Mouse (Mus musculus): ENCODE measurements at regions not wholly inside any gene's neighbourhood (a gene's known extent, or its start where the extent isn't known, plus 50 kb on each side); places are given as distances from the start of the nearest gene placed in this dataset.
"Not testable (repeated sequence)": the region's sequence is repeated elsewhere in the genome, so short reads cannot be mapped to it uniquely, and the experiment has no call there.

GRCm38 (mm10) chr15:34027111-34027510 is 330.6 kb downstream of the 9430069I07Rik start:
- DNase-seq (ENCODE audit: low read depth, low spot score) = not testable (repeated sequence)

- no peak for DNase-seq (ENCODE audit: low read depth, low spot score)
Observed at GRCm38 (mm10) chr15:34025396-34025795, 332.3 kb downstream of the 9430069I07Rik start.

GRCm38 (mm10) chr15:34021857-34022256 is 335.8 kb downstream of the 9430069I07Rik start:
- peak; percentile 26 for DNase-seq (ENCODE audit: low read depth, low spot score)

- no peak for DNase-seq (ENCODE audit: low read depth, low spot score)
Observed at GRCm38 (mm10) chr15:34016397-34017156, 341.1 kb downstream of the 9430069I07Rik start.

- no peak for DNase-seq (ENCODE audit: low read depth, low spot score)
Observed at GRCm38 (mm10) chr15:34008591-34008990, 349.1 kb downstream of the 9430069I07Rik start.

- DNase-seq (ENCODE audit: low read depth, low spot score) = no peak
Observed at GRCm38 (mm10) chr15:33992383-33992782, 365.3 kb downstream of the 9430069I07Rik start.

GRCm38 (mm10) chr15:33975077-33975476 is 382.6 kb downstream of the 9430069I07Rik start:
- no peak for DNase-seq (ENCODE audit: low read depth, low spot score)

GRCm38 (mm10) chr15:33973466-33973865 is 384.2 kb downstream of the 9430069I07Rik start:
- DNase-seq (ENCODE audit: low read depth, low spot score) = no peak

GRCm38 (mm10) chr15:33969409-33969808 is 388.3 kb downstream of the 9430069I07Rik start:
- no peak for DNase-seq (ENCODE audit: low read depth, low spot score)

GRCm38 (mm10) chr15:33935013-33935664 is 422.5 kb downstream of the 9430069I07Rik start:
- DNase-seq (ENCODE audit: low read depth, low spot score) = no peak

- DNase-seq (ENCODE audit: low read depth, low spot score) = no peak
Observed at GRCm38 (mm10) chr15:33926446-33926845, 431.2 kb downstream of the 9430069I07Rik start.

GRCm38 (mm10) chr15:33924094-33924890 is 433.4 kb downstream of the 9430069I07Rik start:
- no peak for DNase-seq (ENCODE audit: low read depth, low spot score)

GRCm38 (mm10) chr15:33914891-33915290 is 442.8 kb downstream of the 9430069I07Rik start:
- no peak for DNase-seq (ENCODE audit: low read depth, low spot score)

GRCm38 (mm10) chr15:33906727-33907479 is 450.8 kb downstream of the 9430069I07Rik start:
- no peak for DNase-seq (ENCODE audit: low read depth, low spot score)

- DNase-seq (ENCODE audit: low read depth, low spot score) = no peak
Observed at GRCm38 (mm10) chr15:33896076-33896475, 461.6 kb downstream of the 9430069I07Rik start.

GRCm38 (mm10) chr15:33890606-33891005 is 467.1 kb downstream of the 9430069I07Rik start:
- no peak for DNase-seq (ENCODE audit: low read depth, low spot score)

GRCm38 (mm10) chr15:33888865-33889368 is 468.8 kb downstream of the 9430069I07Rik start:
- DNase-seq (ENCODE audit: low read depth, low spot score) = no peak

GRCm38 (mm10) chr15:33862224-33862752 is 495.4 kb downstream of the 9430069I07Rik start:
- no peak for DNase-seq (ENCODE audit: low read depth, low spot score)

GRCm38 (mm10) chr15:33825435-33826088 is 532.1 kb downstream of the 9430069I07Rik start:
- no peak for DNase-seq (ENCODE audit: low read depth, low spot score)

GRCm38 (mm10) chr15:33824826-33825225 is 532.8 kb downstream of the 9430069I07Rik start:
- DNase-seq (ENCODE audit: low read depth, low spot score) = no peak
